Mouse (Mus musculus): ENCODE measurements around the gene Klk6. TPM values are rescaled to one million over a fixed set of nuclear protein-coding genes. Genes with fewer than 3 reads are reported as not detected.

Gene Klk6
- polyA plus RNA-seq, 1 experiment from 2014 or later, result not detected

DNA sequence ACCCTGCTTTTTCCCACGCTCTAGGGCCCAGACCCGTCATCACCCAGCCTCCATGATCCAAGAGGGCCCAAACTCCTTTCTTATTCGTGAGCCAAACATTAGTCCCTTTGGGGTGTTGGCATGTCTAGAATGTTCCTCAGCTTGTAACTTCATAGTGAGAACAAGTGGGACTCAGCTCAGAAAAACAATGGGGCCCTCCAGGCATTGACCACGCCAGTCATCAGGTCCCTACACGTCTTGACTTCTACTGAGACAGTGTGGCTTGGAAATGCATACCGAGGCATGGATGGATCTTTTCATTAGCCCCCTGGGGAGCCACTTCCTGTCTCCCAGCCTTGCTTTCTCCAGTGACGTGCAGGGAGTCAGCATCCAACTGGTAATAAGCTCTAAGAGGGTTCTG, 24.4 kb upstream of the Klk6 start:
- no peak for ATAC-seq (replicated peaks; ENCODE audit: extremely low read depth, insufficient read depth, low FRiP score)
- Histone ChIP-seq H3K27me3 (ENCODE audit: control insufficient read depth, insufficient read depth, low read length) (peaks cover 6% of the 10 kb centered on the region; the same call in 1 of the 2 replicates), H3K27ac (ENCODE audit: low read length) (no peak overlapping the region), H3K36me3 (ENCODE audit: control insufficient read depth, insufficient read depth) (no peaks in the 10 kb centered on the region), H3K4me1 (ENCODE audit: control insufficient read depth, insufficient read depth, low read length) (peaks cover 12% of the 10 kb centered on the region), H3K4me2 (ENCODE audit: low read depth, low read length) (no peak overlapping the region), H3K9me3 (replicated peaks; ENCODE audit: control insufficient read depth, low read length) (no peaks in the 10 kb centered on the region), H3K4me3 (ENCODE audit: low read length) (no peak overlapping the region), H3K9ac (ENCODE audit: low read length) (no peak overlapping the region)
- 62% methylated on average over 7 of the region's 7 CpGs for WGBS

DNA sequence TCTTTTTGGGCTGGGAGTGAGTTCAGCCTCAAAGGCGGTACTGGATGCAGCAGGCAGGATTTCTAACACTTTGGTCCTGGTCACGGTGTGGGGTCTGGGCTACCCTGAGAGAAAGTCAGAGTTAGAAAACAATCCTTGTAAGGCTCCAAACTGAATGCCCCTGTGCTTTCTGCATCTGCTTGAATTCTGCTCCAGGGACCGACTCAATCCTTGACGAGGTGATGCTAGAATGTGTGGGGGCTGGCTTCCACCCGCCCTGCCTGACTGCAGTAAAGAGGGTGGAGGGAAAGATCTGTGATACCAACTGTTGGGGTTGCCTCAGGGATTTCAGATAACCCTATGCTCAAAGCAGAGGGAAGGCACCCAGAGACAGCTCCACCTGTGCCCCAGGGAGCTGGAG, 13.3 kb upstream of the Klk6 start, which contains the start of gene Klk7:
TSS of gene Klk7 (plus strand) at position 301 of the 400 bp plus-strand sequence.
- Histone ChIP-seq H3K27ac (ENCODE audit: low read length) (no peak within 1 kb of the TSS), H3K9me3 (replicated peaks; ENCODE audit: control insufficient read depth, low read length) (no peaks in the 10 kb centered on the region), H3K9ac (ENCODE audit: low read length) (no peak within 1 kb of the TSS), H3K36me3 (ENCODE audit: control insufficient read depth, insufficient read depth) (no peaks in the 10 kb centered on the region), H3K27me3 (ENCODE audit: control insufficient read depth, insufficient read depth, low read length) (no peaks in the 10 kb centered on the region), H3K4me2 (ENCODE audit: low read depth, low read length) (no peak within 1 kb of the TSS), H3K4me3 (ENCODE audit: low read length) (no peak within 1 kb of the TSS), H3K4me1 (ENCODE audit: control insufficient read depth, insufficient read depth, low read length) (no peaks in the 10 kb centered on the region)
- ATAC-seq (replicated peaks; ENCODE audit: extremely low read depth, insufficient read depth, low FRiP score), result no peak
- whole genome bisulfite sequencing, result 38% methylated on average over 5 of the region's 5 CpGs

DNA sequence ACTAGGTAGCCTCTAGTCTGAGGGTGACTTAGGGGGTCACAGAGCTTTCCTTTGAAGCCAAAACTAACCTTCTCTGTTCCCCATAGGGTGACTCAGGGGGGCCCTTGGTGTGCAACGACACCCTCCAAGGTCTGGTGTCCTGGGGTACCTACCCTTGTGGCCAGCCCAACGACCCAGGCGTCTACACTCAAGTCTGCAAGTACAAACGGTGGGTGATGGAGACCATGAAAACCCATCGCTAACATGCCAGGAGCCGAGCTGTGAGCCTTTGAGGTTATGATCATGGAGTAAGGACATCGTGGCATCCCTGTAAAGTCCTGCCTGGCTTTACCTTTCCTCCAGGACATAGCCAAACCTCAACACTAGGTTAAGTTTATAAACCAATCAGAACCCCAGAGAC, 9.1 kb upstream of the Klk6 start:
- Histone ChIP-seq H3K9me3 (replicated peaks; ENCODE audit: control insufficient read depth, low read length) (no peaks in the 10 kb centered on the region), H3K4me1 (ENCODE audit: control insufficient read depth, insufficient read depth, low read length) (no peaks in the 10 kb centered on the region), H3K4me3 (ENCODE audit: low read length) (no peak overlapping the region), H3K27me3 (ENCODE audit: control insufficient read depth, insufficient read depth, low read length) (no peaks in the 10 kb centered on the region), H3K9ac (ENCODE audit: low read length) (no peak overlapping the region), H3K27ac (ENCODE audit: low read length) (no peak overlapping the region), H3K36me3 (ENCODE audit: control insufficient read depth, insufficient read depth) (no peaks in the 10 kb centered on the region), H3K4me2 (ENCODE audit: low read depth, low read length) (no peak overlapping the region)
- WGBS, result 80% methylated on average over 7 of the region's 7 CpGs
- ATAC-seq (replicated peaks; ENCODE audit: extremely low read depth, insufficient read depth, low FRiP score), result no peak

DNA sequence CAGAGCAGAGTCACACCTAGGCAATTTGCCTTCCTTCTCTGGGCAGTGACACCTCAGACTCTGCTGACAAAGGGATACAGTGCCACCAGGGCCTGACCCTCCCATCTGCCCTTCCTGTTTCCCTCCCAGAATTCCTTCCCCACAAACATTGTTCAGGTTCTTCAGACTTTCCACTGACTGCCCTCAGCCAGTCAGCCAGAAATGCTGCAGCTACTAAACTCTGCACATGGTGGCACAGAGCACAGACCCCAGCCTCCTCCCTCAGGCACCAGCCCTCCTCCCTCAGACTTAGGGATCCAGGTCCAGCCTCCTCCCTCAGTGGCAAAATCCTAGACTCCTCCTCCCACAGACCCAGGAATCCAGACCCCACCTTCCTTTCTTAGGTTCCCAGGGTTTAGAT, 7.6 kb upstream of the Klk6 start:
- Histone ChIP-seq H3K4me2 (ENCODE audit: low read depth, low read length) (no peak overlapping the region), H3K4me1 (ENCODE audit: control insufficient read depth, insufficient read depth, low read length) (no peaks in the 10 kb centered on the region), H3K27ac (ENCODE audit: low read length) (no peak overlapping the region), H3K9me3 (replicated peaks; ENCODE audit: control insufficient read depth, low read length) (no peaks in the 10 kb centered on the region), H3K4me3 (ENCODE audit: low read length) (no peak overlapping the region), H3K9ac (ENCODE audit: low read length) (no peak overlapping the region), H3K36me3 (ENCODE audit: control insufficient read depth, insufficient read depth) (no peaks in the 10 kb centered on the region), H3K27me3 (ENCODE audit: control insufficient read depth, insufficient read depth, low read length) (no peaks in the 10 kb centered on the region)
- no peak for ATAC-seq (replicated peaks; ENCODE audit: extremely low read depth, insufficient read depth, low FRiP score)

DNA sequence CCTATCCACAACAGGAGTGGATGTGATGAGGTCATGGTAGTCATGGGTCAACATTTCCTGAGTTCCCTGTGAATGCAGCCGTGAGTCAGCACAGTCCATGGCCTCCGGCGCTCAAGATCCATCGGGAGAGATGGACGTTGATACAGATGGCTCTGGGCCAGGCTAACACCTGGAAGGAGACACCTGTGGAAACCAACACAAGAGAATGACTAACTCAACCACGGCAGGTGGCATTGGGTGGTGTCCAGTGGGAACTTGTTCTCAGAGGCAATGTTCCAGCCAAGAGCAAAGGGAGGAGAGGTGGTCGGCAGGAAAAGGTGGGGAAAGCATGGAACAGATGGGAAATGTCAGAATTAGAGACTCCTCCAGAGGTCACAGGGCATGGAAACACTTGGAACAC, 2.7 kb upstream of the Klk6 start:
- H3K27ac ChIP-seq (ENCODE audit: low read length), result no peak overlapping the region
- ATAC-seq (replicated peaks; ENCODE audit: extremely low read depth, insufficient read depth, low FRiP score), result no peak
- 81% methylated on average over 7 of the region's 7 CpGs for WGBS
- H3K27me3 ChIP-seq (ENCODE audit: control insufficient read depth, insufficient read depth, low read length), result no peaks in the 10 kb centered on the region
- H3K4me2 ChIP-seq (ENCODE audit: low read depth, low read length), result no peak overlapping the region
- H3K4me1 ChIP-seq (ENCODE audit: control insufficient read depth, insufficient read depth, low read length), result no peaks in the 10 kb centered on the region
- H3K9ac ChIP-seq (ENCODE audit: low read length), result no peak overlapping the region
- H3K36me3 ChIP-seq (ENCODE audit: control insufficient read depth, insufficient read depth), result no peaks in the 10 kb centered on the region
- H3K4me3 ChIP-seq (ENCODE audit: low read length), result no peak overlapping the region
- no peaks in the 10 kb centered on the region for H3K9me3 ChIP-seq (replicated peaks; ENCODE audit: control insufficient read depth, low read length)

DNA sequence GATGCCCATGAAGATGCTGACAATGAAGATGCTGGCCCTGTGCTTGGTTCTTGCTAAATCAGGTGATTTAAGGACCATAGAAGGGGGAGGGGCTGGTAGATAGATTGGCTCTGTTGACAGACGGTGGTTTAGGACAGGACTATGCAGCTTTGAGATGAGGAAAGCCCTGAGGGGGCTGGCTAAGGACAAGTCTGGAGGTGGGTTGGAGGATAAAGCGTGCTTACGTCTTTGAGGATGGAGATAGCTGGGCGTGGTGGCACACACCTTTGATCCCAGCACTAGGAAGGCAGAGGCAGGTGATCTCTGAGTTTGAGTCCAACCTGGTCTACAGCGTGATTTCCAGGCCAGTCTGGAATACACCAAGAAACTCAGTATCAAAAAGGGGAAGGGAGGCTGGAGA, 1.8 kb downstream of the Klk6 start:
- H3K9ac ChIP-seq (ENCODE audit: low read length), result no peak overlapping the region
- ATAC-seq (replicated peaks; ENCODE audit: extremely low read depth, insufficient read depth, low FRiP score), result no peak
- H3K27me3 ChIP-seq (ENCODE audit: control insufficient read depth, insufficient read depth, low read length), result no peaks in the 10 kb centered on the region
- WGBS, result 86% methylated on average over 5 of the region's 5 CpGs
- H3K9me3 ChIP-seq (replicated peaks; ENCODE audit: control insufficient read depth, low read length), result no peaks in the 10 kb centered on the region
- no peak overlapping the region for H3K27ac ChIP-seq (ENCODE audit: low read length)
- H3K4me2 ChIP-seq (ENCODE audit: low read depth, low read length), result no peak overlapping the region
- no peaks in the 10 kb centered on the region for H3K4me1 ChIP-seq (ENCODE audit: control insufficient read depth, insufficient read depth, low read length)
- H3K36me3 ChIP-seq (ENCODE audit: control insufficient read depth, insufficient read depth), result no peaks in the 10 kb centered on the region
- no peak overlapping the region for H3K4me3 ChIP-seq (ENCODE audit: low read length)

DNA sequence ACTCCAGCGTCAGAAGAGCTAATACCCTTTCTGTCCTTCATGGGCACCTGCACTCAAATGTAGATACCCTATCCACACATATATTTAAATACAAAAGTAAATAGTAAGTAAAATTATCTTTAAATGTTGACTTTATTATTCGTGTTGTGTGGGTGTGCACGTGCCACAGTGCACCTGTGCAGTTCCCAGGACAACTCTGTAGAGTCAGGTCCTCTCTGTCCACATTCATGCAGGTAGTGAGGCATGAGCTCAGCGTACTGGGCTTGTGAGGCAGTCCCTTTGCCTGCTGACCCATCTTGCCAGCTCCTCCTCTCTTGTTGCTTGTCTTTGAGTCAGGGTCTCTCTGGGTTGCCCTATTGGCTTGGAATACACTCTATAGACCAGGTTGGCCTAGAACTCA, 3.4 kb downstream of the Klk6 start:
- Histone ChIP-seq H3K9ac (ENCODE audit: low read length) (no peak overlapping the region), H3K9me3 (replicated peaks; ENCODE audit: control insufficient read depth, low read length) (no peaks in the 10 kb centered on the region), H3K36me3 (ENCODE audit: control insufficient read depth, insufficient read depth) (no peaks in the 10 kb centered on the region), H3K4me1 (ENCODE audit: control insufficient read depth, insufficient read depth, low read length) (no peaks in the 10 kb centered on the region), H3K4me2 (ENCODE audit: low read depth, low read length) (no peak overlapping the region), H3K4me3 (ENCODE audit: low read length) (no peak overlapping the region), H3K27ac (ENCODE audit: low read length) (no peak overlapping the region), H3K27me3 (ENCODE audit: control insufficient read depth, insufficient read depth, low read length) (no peaks in the 10 kb centered on the region)
- 76% methylated on average over 4 of the region's 4 CpGs for WGBS
- no peak for ATAC-seq (replicated peaks; ENCODE audit: extremely low read depth, insufficient read depth, low FRiP score)

DNA sequence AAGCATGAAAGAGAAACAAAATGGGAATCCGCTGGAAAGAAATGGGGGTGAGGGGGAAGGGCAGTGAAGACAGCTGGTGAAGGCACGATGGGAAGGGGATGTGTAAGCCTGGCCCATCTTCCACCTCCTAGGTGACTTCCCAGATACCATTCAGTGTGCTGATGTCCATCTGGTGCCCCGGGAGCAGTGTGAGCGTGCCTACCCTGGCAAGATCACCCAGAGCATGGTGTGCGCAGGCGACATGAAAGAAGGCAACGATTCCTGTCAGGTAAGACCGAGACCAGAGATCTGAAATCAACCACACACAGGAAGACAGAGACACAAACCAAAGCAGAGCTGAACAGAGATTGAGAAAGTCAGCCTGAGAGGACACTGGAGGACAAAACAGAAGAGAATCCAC, 4.7 kb downstream of the Klk6 start:
- Histone ChIP-seq H3K4me2 (ENCODE audit: low read depth, low read length) (no peak overlapping the region), H3K4me3 (ENCODE audit: low read length) (no peak overlapping the region), H3K9ac (ENCODE audit: low read length) (no peak overlapping the region), H3K4me1 (ENCODE audit: control insufficient read depth, insufficient read depth, low read length) (no peaks in the 10 kb centered on the region), H3K27ac (ENCODE audit: low read length) (no peak overlapping the region), H3K36me3 (ENCODE audit: control insufficient read depth, insufficient read depth) (no peaks in the 10 kb centered on the region), H3K27me3 (ENCODE audit: control insufficient read depth, insufficient read depth, low read length) (no peaks in the 10 kb centered on the region), H3K9me3 (replicated peaks; ENCODE audit: control insufficient read depth, low read length) (no peaks in the 10 kb centered on the region)
- no peak for ATAC-seq (replicated peaks; ENCODE audit: extremely low read depth, insufficient read depth, low FRiP score)
- 79% methylated on average over 8 of the region's 8 CpGs for WGBS

DNA sequence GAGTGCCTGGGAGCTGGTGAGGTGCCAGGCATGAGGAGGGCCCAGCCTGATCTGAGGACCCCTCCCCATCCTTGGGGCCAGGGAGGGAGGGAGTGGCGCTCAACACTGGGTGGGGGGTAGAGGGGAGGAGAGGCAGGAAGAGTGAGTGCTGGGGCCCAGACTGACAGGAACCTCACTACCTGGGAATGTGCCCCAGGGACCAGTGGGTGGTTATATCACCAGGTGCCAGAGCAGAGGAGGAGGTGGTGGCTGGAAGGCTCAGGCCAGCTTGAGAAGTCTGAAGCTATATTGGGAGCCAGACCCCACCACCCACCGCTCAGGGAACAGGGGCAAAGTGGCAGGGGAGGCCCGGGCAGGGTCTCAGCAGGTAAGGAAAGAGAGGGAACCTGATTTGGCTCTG, 17.4 kb downstream of the Klk6 start, which contains the start of gene Klk5:
TSS of gene Klk5 (plus strand) at position 271 of the 400 bp plus-strand sequence.
- no peaks in the 10 kb centered on the region for H3K36me3 ChIP-seq (ENCODE audit: control insufficient read depth, insufficient read depth)
- no peaks in the 10 kb centered on the region for H3K4me1 ChIP-seq (ENCODE audit: control insufficient read depth, insufficient read depth, low read length)
- H3K27ac ChIP-seq (ENCODE audit: low read length), result no peak within 1 kb of the TSS
- H3K27me3 ChIP-seq (ENCODE audit: control insufficient read depth, insufficient read depth, low read length), result no peaks in the 10 kb centered on the region
- H3K4me2 ChIP-seq (ENCODE audit: low read depth, low read length), result no peak within 1 kb of the TSS
- no peak for ATAC-seq (replicated peaks; ENCODE audit: extremely low read depth, insufficient read depth, low FRiP score)
- no peak within 1 kb of the TSS for H3K9ac ChIP-seq (ENCODE audit: low read length)
- H3K4me3 ChIP-seq (ENCODE audit: low read length), result no peak within 1 kb of the TSS
- WGBS, result 47% methylated on average over 3 of the region's 3 CpGs
- no peaks in the 10 kb centered on the region for H3K9me3 ChIP-seq (replicated peaks; ENCODE audit: control insufficient read depth, low read length)

DNA sequence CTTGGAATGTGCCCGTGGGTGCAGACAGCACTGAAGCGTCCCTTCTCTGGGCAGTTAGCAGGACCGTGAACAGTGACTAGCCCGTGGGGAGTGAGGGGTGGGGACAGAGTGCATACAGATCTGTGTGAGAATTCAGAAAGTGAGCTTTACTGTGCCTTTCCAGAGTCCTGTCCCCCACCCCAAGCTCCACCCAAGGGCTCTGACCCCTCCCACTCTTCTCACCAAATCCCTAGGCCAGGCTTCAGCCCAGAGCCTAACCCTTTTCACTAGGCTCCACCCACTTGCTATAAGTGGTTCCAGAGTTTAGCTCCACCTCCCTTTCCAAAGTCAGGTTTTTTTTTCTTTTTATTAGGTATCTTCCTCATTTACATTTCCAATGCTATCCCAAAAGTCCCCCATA, 19.5 kb downstream of the Klk6 start:
- Histone ChIP-seq H3K4me1 (ENCODE audit: control insufficient read depth, insufficient read depth, low read length) (no peaks in the 10 kb centered on the region), H3K27me3 (ENCODE audit: control insufficient read depth, insufficient read depth, low read length) (no peaks in the 10 kb centered on the region), H3K4me3 (ENCODE audit: low read length) (no peak overlapping the region), H3K9ac (ENCODE audit: low read length) (no peak overlapping the region), H3K4me2 (ENCODE audit: low read depth, low read length) (no peak overlapping the region), H3K27ac (ENCODE audit: low read length) (no peak overlapping the region), H3K9me3 (replicated peaks; ENCODE audit: control insufficient read depth, low read length) (no peaks in the 10 kb centered on the region), H3K36me3 (ENCODE audit: control insufficient read depth, insufficient read depth) (no peaks in the 10 kb centered on the region)
- no peak for ATAC-seq (replicated peaks; ENCODE audit: extremely low read depth, insufficient read depth, low FRiP score)
- WGBS, result 81% methylated on average over 4 of the region's 4 CpGs
